Mouse (Mus musculus) central nervous system, embryonic 11.5 days (tissue): Measurements from ENCODE around the gene L1td1. TPM values are rescaled to one million over a fixed set of nuclear protein-coding genes. Genes with fewer than 3 reads are reported as not detected.

ENCODE experiments used
- polyA plus RNA-seq: library from polyadenylated mRNA; depleted of rRNA; stranded (reverse); fragments of >200 nt; gene quantifications from 2 replicates; pipeline ENCODE4 v1.2.3, GENCODE M21; 2012; rRNA removed

The L1td1 gene
- 0.36 and 0.52 TPM in 2 replicates for polyA plus RNA-seq

GRCm38 (mm10) chr4:98726590-98727237 lies at the start of gene L1td1:
L1td1 (plus strand) TSS chr4:98726734.

Other genes starting within 250 kb of the L1td1 start
- gene Kank4, start 90.8 kb downstream of the L1td1 start, polyA plus RNA-seq, result 3.0 and 5.9 TPM in 2 replicates
- gene I0C0044D17Rik, start 97.1 kb downstream of the L1td1 start, polyA plus RNA-seq, result not detected in 2 replicates
- gene Usp1, start 197.1 kb downstream of the L1td1 start, polyA plus RNA-seq, result 81.2 and 134 TPM in 2 replicates